Mouse (Mus musculus) bone marrow macrophage, adult 2 months (primary cell): ENCODE measurements around the gene 1700016H13Rik. TPM values are rescaled to one million over a fixed set of nuclear protein-coding genes. Genes with fewer than 3 reads are reported as not detected.

ENCODE experiments used
- H3K27ac ChIP-seq: 2 replicates; pipeline ENCODE4 v1.5.1; 2012; ENCODE audit warnings: low read depth, low read length; ENCODE audit not compliant: insufficient read depth
- H3K4me1 ChIP-seq: 2 replicates; pipeline ENCODE4 v1.6.1; 2012; ENCODE audit warnings: low read length; ENCODE audit not compliant: control insufficient read depth, insufficient read depth
- H3K4me3 ChIP-seq: 2 replicates; pipeline ENCODE4 v1.5.1; 2012; ENCODE audit warnings: mild to moderate bottlenecking, low read length, moderate library complexity; ENCODE audit not compliant: insufficient read depth
- CTCF ChIP-seq: IDR thresholded peaks from 2 replicates; pipeline ENCODE4 v1.5.1; 2012; ENCODE audit warnings: low read depth, mild to moderate bottlenecking, low read length, moderate library complexity
- POLR2A ChIP-seq: IDR thresholded peaks from 2 replicates; pipeline ENCODE4 v1.6.1; 2012; ENCODE audit warnings: mild to moderate bottlenecking, low read depth, low read length, borderline replicate concordance
- polyA plus RNA-seq: library from polyadenylated mRNA; stranded (reverse); fragments of >200 nt; gene quantifications from 2 replicates; pipeline ENCODE4 v1.2.4, GENCODE M21; 2012; ENCODE audit not compliant: missing spikeins, insufficient read depth, insufficient read length

1700016H13Rik gene
- polyA plus RNA-seq, 1 experiment = not detected

- TF ChIP-seq POLR2A = no peak
- no peak for TF ChIP-seq CTCF
- Histone ChIP-seq H3K4me3 (peak overlapping the region; percentile 83), H3K27ac (peak overlapping the region; percentile 1; the same call in 1 of the 2 replicates), H3K4me1 (peaks cover 18% of the 10 kb centered on the region)
Measured at GRCm38 (mm10) chr5:103693041-103693641, 37.3 kb upstream of the 1700016H13Rik start.

- Histone ChIP-seq H3K4me1 (peaks cover 16% of the 10 kb centered on the region), H3K4me3 (peak overlapping the region; percentile 83), H3K27ac (peak overlapping the region; percentile 70)
- TF ChIP-seq CTCF (no peak), POLR2A (no peak)
Measured at GRCm38 (mm10) chr5:103692531-103693040, 36.8 kb upstream of the 1700016H13Rik start.

DNA sequence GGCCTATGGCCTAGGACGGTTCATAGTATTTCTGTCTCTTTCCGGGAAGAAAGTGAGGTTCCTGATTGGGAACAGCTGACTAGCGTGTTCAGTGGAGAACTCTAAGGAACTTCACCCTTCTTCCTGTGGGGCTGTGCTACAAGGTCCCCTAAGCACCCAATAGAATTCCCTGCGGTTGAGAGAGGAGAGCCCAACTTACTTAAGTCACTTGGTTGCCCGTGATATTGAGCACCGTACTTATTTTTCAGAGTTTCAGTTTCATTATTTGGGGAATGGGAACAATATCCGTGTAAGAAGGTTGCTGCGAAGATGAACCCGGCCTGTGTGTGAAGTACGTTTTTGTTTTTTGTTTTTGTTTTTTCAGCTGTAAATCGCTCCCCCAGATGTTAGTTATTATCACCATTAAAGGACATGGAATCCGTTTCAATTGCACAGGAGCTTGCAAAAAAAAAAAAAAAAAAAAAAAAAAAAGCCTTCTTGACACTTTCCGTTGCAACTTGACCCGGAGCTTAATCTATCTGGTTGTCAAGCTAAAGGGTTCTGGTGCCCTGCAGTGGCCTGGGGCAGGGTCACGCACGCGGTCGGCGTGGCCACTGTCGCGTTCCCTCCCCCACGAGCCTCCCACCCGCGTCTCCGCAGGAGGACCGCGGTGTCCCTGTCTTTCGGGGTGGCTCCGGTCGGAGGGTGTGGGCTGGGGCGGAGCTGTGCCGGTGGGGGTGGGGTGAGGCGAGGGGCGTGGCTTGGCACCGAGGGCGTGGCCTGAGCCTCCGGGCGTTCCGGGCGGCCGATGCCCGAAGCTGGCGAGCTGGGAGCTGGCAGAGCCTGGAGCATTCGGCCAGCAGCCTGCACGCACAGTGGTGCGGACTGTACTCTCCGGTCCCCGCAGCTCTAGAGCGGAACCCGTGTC lies 36.1 kb upstream of the 1700016H13Rik start, which contains the start of gene Aff1:
Gene Aff1, plus strand, starts transcription at position 751 of the 907 bp plus-strand sequence.
- Histone ChIP-seq H3K27ac (peak within 1 kb of the TSS; percentile 75), H3K4me3 (peak within 1 kb of the TSS; percentile 83), H3K4me1 (peaks cover 10% of the 10 kb centered on the region)
- TF ChIP-seq POLR2A (no peak; the same call in 1 of the 2 replicates), CTCF (no peak)

- peak overlapping the region; percentile 21; the same call in 1 of the 2 replicates for H3K27ac ChIP-seq
- no peak for TF ChIP-seq CTCF
- TF ChIP-seq POLR2A = no peak
- H3K4me3 ChIP-seq = no peak overlapping the region
- peaks cover 6% of the 10 kb centered on the region for H3K4me1 ChIP-seq
Measured at GRCm38 (mm10) chr5:103691171-103691570, 35.4 kb upstream of the 1700016H13Rik start.

DNA sequence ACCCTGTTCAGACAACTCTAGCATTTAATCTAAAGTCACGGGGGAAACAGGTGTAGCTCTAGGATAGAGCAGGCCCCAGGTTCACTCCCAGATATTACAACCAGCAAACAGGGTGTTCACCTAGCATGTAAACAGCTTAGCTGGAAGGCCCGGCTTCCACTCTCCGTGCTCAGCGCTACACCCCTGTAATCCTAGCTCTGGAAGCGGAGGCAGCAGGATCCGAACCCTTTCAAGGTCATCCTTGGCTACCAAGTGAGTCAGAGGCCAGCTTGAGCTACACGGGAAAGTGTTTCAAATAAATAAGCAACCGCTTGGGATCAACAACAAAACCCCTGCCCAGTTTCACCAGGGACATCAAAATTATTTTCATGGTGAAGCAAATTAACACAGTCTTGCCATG lies 34.4 kb upstream of the 1700016H13Rik start:
- no peak overlapping the region for H3K4me3 ChIP-seq
- H3K4me1 ChIP-seq = peaks cover 5% of the 10 kb centered on the region; the same call in 1 of the 2 replicates
- H3K27ac ChIP-seq = no peak overlapping the region
- TF ChIP-seq CTCF (no peak), POLR2A (no peak)

GRCm38 (mm10) chr5:103689645-103690044 lies 33.8 kb upstream of the 1700016H13Rik start:
- TF ChIP-seq CTCF (no peak), POLR2A (no peak)
- H3K4me3 ChIP-seq = no peak overlapping the region
- peaks cover 5% of the 10 kb centered on the region; the same call in 1 of the 2 replicates for H3K4me1 ChIP-seq
- H3K27ac ChIP-seq = no peak overlapping the region

- peaks cover 10% of the 10 kb centered on the region for H3K4me1 ChIP-seq
- no peak overlapping the region for H3K27ac ChIP-seq
- TF ChIP-seq POLR2A (no peak), CTCF (no peak)
- H3K4me3 ChIP-seq = no peak overlapping the region
Measured at GRCm38 (mm10) chr5:103681824-103682223, 26.0 kb upstream of the 1700016H13Rik start.

DNA sequence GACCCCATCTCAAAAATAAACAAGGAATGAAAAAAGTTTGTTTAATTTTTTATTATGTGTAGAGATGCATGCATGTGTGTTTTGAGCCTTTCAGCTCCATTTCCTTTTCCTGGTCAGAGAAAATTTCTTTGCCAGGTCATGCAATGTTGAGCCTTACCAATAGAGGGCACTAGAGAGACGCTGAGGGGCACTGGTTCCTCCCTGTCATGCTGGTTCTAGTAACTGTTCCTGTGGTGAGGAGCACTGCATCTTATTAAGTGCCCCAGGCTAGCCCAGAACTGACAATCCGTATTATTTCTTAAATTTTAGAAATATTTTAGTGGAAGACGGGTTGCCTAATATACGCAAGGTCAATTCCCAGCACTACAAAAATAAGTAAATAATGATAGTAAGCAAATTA lies 24.6 kb upstream of the 1700016H13Rik start:
- H3K4me3 ChIP-seq = no peak overlapping the region
- no peak overlapping the region for H3K27ac ChIP-seq
- no peak for TF ChIP-seq POLR2A
- peak; percentile 57 for TF ChIP-seq CTCF
- H3K4me1 ChIP-seq = peaks cover 10% of the 10 kb centered on the region

GRCm38 (mm10) chr5:103678974-103679373 lies 23.2 kb upstream of the 1700016H13Rik start:
- TF ChIP-seq CTCF = no peak
- TF ChIP-seq POLR2A = no peak
- H3K4me1 ChIP-seq = peaks cover 10% of the 10 kb centered on the region
- H3K27ac ChIP-seq = no peak overlapping the region
- no peak overlapping the region for H3K4me3 ChIP-seq

- TF ChIP-seq CTCF (no peak), POLR2A (no peak)
- Histone ChIP-seq H3K4me3 (no peak overlapping the region), H3K27ac (no peak overlapping the region)
Measured at GRCm38 (mm10) chr5:103677894-103678293, 22.1 kb upstream of the 1700016H13Rik start.

More at GRCm38 (mm10) chr5:103677894-103678293, 22.1 kb upstream of the 1700016H13Rik start:
- H3K4me1 ChIP-seq = peaks cover 10% of the 10 kb centered on the region
